Mouse (Mus musculus) C2C12 (cell line): ENCODE measurements at regions not wholly inside any gene's neighbourhood (a gene's known extent, or its start where the extent isn't known, plus 50 kb on each side); places are given as distances from the start of the nearest gene placed in this dataset.

ENCODE experiments used
- CEBPB ChIP-seq: IDR thresholded peaks from one replicate; pipeline ENCODE4 v1.6.1; 2011; ENCODE audit warnings: low read depth, mild to moderate bottlenecking, control low read depth, moderate library complexity
- CTCF ChIP-seq: IDR thresholded peaks from one replicate; pipeline ENCODE4 v1.5.1; 2011; ENCODE audit not compliant: control insufficient read depth, insufficient read depth, insufficient read length
- FOSL1 ChIP-seq: IDR thresholded peaks from one replicate; pipeline ENCODE4 v1.8.0; 2011; ENCODE audit warnings: mild to moderate bottlenecking, low read length; ENCODE audit not compliant: poor library complexity, insufficient read depth, severe bottlenecking
- MAX ChIP-seq: IDR thresholded peaks from one replicate; pipeline ENCODE4 v1.6.1; 2011; ENCODE audit warnings: mild to moderate bottlenecking, control low read depth
- MYOD1 ChIP-seq: IDR thresholded peaks from one replicate; pipeline ENCODE4 v1.6.1; 2011; ENCODE audit warnings: low read depth; ENCODE audit not compliant: control insufficient read depth, insufficient read length
- MYOG ChIP-seq: IDR thresholded peaks from one replicate; pipeline ENCODE4 v1.6.1; 2011; ENCODE audit not compliant: control insufficient read depth, insufficient read length; ENCODE audit errors: extremely low read depth
- USF1 ChIP-seq: IDR thresholded peaks from one replicate; pipeline ENCODE4 v1.6.1; 2011; ENCODE audit warnings: low read depth, mild to moderate bottlenecking, control low read depth, moderate library complexity

DNA sequence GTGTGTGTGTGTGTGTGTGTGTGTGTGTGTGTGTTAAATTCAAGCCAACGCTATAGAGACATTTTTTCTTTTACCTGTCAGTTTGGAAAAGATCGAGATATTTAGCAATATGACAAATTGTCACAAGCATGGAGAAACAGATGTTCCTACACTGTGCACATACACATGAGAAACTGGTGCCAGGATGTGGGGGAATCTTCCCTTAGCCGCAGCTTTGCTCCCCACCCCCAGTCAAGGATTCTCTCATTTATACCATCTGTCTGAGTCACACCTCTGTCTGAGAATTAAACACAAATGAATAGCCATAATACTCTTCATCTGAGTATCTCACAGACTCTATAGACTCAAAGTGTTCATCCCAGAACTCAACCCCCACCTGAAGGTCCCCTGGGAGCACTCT lies 159.9 kb downstream of the Ibtk start:
- TF ChIP-seq CEBPB = no peak
- no peak for TF ChIP-seq CTCF
- no peak for TF ChIP-seq MAX
- TF ChIP-seq USF1 = no peak
- no peak for TF ChIP-seq MYOD1
- TF ChIP-seq FOSL1 = no peak
- no peak for TF ChIP-seq MYOG
